Mouse (Mus musculus) midbrain, embryonic 11.5 days (tissue): ENCODE results near the gene Ddx42. TPM values are rescaled to one million over a fixed set of nuclear protein-coding genes. Genes with fewer than 3 reads are reported as not detected.

Source experiments
- polyA plus RNA-seq: library from polyadenylated mRNA; unstranded; fragments of >200 nt; fragmentation: Nextera tagmentation; extraction: Ambion mirVana; gene quantifications from 2 replicates; pipeline ENCODE4 v1.2.1, GENCODE M21; 2014

Gene Ddx42
- polyA plus RNA-seq, 1 experiment from 2014 or later: 105 TPM

Other genes with a start within 250 kb of the Ddx42 start
- 0.57 and 0.89 TPM in 2 replicates for gene Ace, start 249.0 kb upstream of the Ddx42 start, polyA plus RNA-seq
- not detected in 2 replicates for gene Ace3, start 222.3 kb upstream of the Ddx42 start, polyA plus RNA-seq
- gene Kcnh6, start 208.8 kb upstream of the Ddx42 start, polyA plus RNA-seq: 0.21 and 0.29 TPM in 2 replicates
- gene Dcaf7, start 180.1 kb upstream of the Ddx42 start, polyA plus RNA-seq: 72.7 and 76.1 TPM in 2 replicates
- gene Taco1, start 150.9 kb upstream of the Ddx42 start, polyA plus RNA-seq: 10.5 and 11.1 TPM in 2 replicates
- 14.9 and 16.8 TPM in 2 replicates for gene Map3k3, start 132.3 kb upstream of the Ddx42 start, polyA plus RNA-seq
- gene Gm10840, start 56.1 kb upstream of the Ddx42 start, polyA plus RNA-seq: not detected in 2 replicates
- 301 and 308 TPM in 2 replicates for gene Limd2, start 56.1 kb upstream of the Ddx42 start, polyA plus RNA-seq
- gene Strada, start 14.8 kb upstream of the Ddx42 start, polyA plus RNA-seq: 38.4 and 40.5 TPM in 2 replicates
- gene Ccdc47, start 582 bp upstream of the Ddx42 start, polyA plus RNA-seq: 74.1 and 76.4 TPM in 2 replicates
- 67.3 and 71.4 TPM in 2 replicates for gene Ftsj3, start 39.2 kb downstream of the Ddx42 start, polyA plus RNA-seq
- gene Psmc5, start 39.2 kb downstream of the Ddx42 start, polyA plus RNA-seq: 396 and 404 TPM in 2 replicates
- 23.0 and 26.5 TPM in 2 replicates for gene Smarcd2, start 56.0 kb downstream of the Ddx42 start, polyA plus RNA-seq
- gene Tcam1, start 59.7 kb downstream of the Ddx42 start, polyA plus RNA-seq: 0.04 TPM in 2 replicates
- gene Gh, start 84.9 kb downstream of the Ddx42 start, polyA plus RNA-seq: not detected in 2 replicates
- 1.2 and 1.8 TPM in 2 replicates for gene Cd79b, start 97.8 kb downstream of the Ddx42 start, polyA plus RNA-seq
- not detected in 2 replicates for gene Scn4a, start 136.4 kb downstream of the Ddx42 start, polyA plus RNA-seq
- gene Prr29, start 148.5 kb downstream of the Ddx42 start, polyA plus RNA-seq: not detected in 2 replicates
- gene Icam2, start 171.1 kb downstream of the Ddx42 start, polyA plus RNA-seq: 15.8 and 16.9 TPM in 2 replicates